Mouse (Mus musculus) heart, postnatal 14 days (tissue): ENCODE measurements around the gene Klhl9. TPM values are rescaled to one million over a fixed set of nuclear protein-coding genes. Genes with fewer than 3 reads are reported as not detected.

Experiments
- DNase-seq, 2 experiments: peaks; one replicate each; pipeline ENCODE4 v3.0.0; 2021 to 2022
- intact Hi-C: fragments of 180-260 bp; cut with DNase I; formaldehyde crosslinking; loops from one replicate; pipeline ENCODE4 v1.15.1; 2025
- total RNA-seq, 2 experiments: library from RNA; stranded (reverse); gene quantifications; 2 replicates each; pipeline ENCODE4 v1.2.3; 2021

Klhl9 gene
- total RNA-seq, 2 experiments from 2014 or later: 73.9 to 75.5 TPM

DNA sequence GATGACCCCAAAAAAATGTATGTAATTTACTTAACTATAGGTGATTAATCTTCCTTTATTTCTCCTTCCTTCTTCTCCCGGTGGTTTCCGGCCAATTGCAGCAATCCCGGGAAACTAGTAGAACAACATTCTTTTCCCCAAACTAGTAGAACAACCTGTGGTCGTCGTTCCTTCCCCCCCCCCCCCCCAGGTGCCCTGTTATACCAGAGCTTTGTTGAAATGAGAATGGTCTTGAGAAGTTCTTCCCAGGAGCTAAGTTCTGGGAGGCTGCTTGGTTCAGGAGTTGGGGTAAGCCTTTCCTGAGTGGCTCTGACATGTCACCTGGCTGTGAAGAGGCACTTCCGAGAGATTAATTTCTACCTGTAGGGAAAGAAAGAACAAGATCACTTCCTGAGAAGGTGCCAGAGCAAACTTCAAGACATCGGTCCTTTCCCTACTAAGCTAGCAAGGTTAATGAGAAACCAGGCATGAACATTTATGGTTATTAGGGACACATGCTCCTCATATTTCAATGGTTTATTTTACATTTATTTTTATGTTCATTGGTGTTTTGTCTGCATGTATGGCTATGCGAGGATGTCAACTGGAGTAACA lies 1.3 kb upstream of the Klhl9 start:
- intact Hi-C loops: no loop called here
- DNase-seq: no peak

DNA sequence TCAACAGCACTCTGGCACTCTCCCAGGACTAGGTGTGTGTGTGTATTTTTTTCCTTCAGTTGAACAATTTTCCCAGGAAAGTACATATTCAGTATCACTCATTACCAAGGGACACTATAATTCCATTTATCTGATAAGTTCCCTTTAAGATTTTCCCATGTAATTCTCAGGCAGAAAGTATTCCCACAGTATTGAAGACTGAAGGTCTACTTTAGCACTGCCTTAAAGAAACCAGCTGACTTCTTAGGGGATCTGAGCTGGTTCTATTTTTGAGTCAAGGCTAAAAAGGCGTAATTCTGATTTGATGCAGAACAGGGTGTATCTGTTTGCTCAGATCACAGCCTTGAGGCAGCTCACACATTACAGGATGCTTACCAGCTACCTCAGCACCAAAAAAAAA lies 3.5 kb downstream of the Klhl9 start:
- intact Hi-C loops: no loop called here
- DNase-seq: no peak

- intact Hi-C loops: no loop called here
- no peak for DNase-seq
Observed at GRCm38 (mm10) chr4:88715059-88715458, 7.2 kb downstream of the Klhl9 start.

- no peak for DNase-seq
- intact Hi-C loops: no loop called here
Observed at GRCm38 (mm10) chr4:88714281-88714680, 8.0 kb downstream of the Klhl9 start.

DNA sequence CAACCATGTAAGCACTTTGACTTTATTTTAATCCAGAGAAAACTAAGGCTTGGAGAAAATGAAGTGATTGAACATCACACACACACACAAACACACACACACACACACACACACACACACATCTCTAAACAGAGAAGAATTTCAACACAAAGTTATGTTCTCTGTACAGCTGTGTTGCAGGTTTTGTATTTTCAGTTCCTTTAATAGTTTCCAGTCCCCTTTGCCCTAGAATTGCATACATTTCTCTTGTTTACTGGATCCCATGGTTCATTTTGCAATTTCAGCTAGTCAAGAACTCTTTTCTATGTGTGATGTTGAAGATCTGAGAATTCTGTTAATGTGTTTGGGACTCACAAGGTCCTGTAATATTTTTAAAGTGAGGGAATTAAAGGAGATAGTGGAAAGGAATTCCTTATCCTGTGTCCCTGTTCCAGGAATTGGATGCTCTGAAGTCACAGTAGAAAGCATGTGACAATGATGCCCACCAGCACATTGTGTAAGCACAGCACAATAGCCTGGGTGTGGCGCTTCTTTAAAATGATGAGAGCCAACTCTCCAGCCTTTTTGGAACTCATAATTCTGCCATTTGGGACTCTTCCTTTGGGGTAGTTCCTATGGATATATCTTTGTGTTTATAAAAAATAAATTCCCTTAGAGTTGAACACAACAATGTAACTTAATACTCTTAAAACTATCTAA lies 15.0 kb downstream of the Klhl9 start:
- intact Hi-C loops: no loop called here
- DNase-seq: no peak

GRCm38 (mm10) chr4:88705924-88706323 lies 16.3 kb downstream of the Klhl9 start:
- no peak for DNase-seq
- intact Hi-C loops: no loop called here

DNA sequence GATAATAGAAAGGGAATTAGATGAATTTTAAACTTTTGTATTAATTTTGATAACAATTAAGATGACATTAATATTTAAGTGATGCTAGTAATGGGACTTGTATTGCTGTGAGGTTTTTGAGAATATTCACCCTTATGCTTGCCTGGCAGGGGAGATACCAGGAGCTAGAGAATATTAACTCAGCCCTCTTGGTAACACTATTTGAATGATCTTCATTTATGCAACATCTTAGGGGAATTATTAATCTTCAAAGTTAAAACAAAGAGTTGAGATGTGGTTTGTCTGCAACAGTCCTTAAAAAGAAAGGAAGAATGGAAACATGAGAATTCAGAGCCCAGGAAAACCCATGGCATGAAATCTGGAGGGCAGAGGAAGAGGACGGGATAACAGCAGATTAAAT lies 23.0 kb downstream of the Klhl9 start:
- intact Hi-C loops: no loop called here
- DNase-seq: no peak

DNA sequence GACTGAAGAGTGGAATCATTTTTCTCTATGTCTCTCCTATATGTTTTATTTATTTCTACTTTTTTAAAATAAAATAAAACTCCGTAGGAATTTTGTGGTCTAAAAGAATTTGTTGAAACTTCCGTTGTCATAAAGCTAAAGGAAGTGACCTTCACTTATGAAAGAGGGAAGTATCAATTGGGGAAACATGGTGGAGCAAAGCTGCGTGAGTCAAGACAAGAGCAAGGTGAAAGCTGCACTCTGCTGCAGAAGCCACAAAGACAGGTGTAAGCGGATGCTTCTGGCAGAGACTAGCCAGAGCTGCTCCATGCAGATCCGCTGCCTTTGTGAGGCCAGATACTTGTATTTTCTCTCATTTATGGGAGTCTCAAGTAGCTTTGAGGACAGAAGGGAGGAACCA lies 23.5 kb downstream of the Klhl9 start:
- intact Hi-C loops: no loop called here
- DNase-seq: no peak

GRCm38 (mm10) chr4:88697753-88698152 lies 24.5 kb downstream of the Klhl9 start:
- intact Hi-C loops: no loop called here
- DNase-seq: no peak

GRCm38 (mm10) chr4:88697108-88697507 lies 25.2 kb downstream of the Klhl9 start:
- no peak for DNase-seq
- intact Hi-C loops: no loop called here

DNA sequence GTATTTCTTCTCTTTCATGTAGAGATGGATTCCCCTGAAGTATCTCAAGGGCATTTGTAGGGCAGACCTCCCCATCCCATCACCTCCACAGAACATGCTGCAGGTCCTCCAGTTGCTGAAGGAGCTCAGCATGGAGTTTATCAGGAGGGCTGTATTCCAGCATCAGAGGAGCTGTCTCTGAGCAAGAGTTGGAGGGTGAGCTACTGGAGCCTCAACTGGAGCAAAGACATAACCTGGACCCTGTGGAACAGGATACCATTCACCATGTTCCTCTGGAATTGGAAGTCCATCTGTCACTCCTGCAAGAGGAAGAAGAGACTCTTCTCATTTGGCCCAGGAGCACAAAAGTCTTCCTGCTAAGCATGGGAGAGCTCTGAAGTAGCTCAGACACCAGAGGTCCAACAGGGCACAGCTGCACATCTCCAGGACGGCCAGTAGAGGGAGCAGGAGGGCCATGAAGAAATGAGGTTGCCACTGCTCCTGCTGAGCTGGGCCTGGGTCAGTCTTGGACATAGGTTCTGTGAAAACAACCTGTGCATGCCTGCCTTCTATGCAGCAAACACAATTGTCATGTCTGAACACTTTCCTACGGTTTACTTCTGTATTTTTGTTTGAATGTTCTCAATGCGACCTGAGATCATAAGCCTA lies 25.9 kb downstream of the Klhl9 start:
- peak; percentile 81 to 88 for DNase-seq
- intact Hi-C loops: loop anchor here (1.0 kb wide), 1 partner anchor 31 kb away; no protein-coding TSS in a partner anchor

GRCm38 (mm10) chr4:88693392-88693791 lies 28.9 kb downstream of the Klhl9 start:
- intact Hi-C loops: no loop called here
- DNase-seq: no peak

DNA sequence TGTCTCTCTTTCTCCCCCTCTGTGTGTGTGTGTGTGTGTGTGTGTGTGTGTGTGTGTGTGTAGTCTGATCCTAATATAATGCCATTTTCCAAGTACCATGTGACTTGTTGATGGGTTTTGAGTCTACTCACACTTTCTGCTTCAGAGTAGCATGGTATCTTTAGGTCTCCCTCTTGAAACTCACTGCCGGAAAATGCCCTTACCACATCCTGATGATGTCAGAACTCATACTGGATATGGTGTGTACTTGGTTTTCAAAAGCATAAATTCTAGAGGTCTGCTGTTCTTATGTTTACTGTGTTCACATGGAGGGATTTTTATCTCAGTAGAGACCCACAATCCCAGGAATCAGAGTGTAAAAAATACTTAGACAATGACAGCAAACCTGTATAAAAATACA lies 29.7 kb downstream of the Klhl9 start:
- intact Hi-C loops: no loop called here

GRCm38 (mm10) chr4:88691259-88691658 lies 31.0 kb downstream of the Klhl9 start, which contains the start of gene Ifnab:
Gene Ifnab (minus strand): TSS chr4:88691359.
- intact Hi-C loops: no loop called here
- no peak for DNase-seq

More for the DNA sequence above, 29.7 kb downstream of the Klhl9 start:
- DNase-seq: no peak

- DNase-seq: no peak
- intact Hi-C loops: loop anchor here (5.0 kb wide), 1 partner anchor 133 kb away; the partner anchor contains the start of genes Ifna11 and Ifna7
Observed at GRCm38 (mm10) chr4:88683812-88684211, 38.5 kb downstream of the Klhl9 start, which contains the start of gene Ifna2. Gene Ifna2 (minus strand): TSS chr4:88683912.

DNA sequence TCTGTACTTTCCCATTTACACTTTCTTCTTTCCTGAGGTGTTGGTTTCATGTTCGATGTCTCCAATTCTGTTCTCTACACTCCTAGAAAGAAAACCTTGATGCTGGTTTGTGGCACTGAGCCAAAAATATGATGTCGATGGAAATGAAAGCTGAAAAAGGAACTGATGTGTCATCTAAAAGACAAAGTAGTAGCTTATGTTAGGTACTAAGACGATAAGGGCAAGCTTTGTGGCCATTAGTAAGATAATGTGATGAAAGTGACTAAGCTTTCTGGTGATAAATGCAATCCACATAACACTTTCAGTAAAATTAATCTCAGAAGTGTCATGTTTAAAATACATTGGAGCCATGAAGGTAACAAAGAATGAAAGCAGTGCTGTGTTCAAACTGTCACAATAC lies 40.9 kb downstream of the Klhl9 start:
- intact Hi-C loops: loop anchor here (5.0 kb wide), 1 partner anchor 136 kb away; the partner anchor contains the start of genes Ifna11 and Ifna7
- no peak for DNase-seq

- intact Hi-C loops: loop anchor here (5.0 kb wide), 1 partner anchor 137 kb away; the partner anchor contains the start of genes Ifna11 and Ifna7
- DNase-seq: peak in 1 of 2 experiments; percentile 20
Observed at GRCm38 (mm10) chr4:88680362-88680761, 41.9 kb downstream of the Klhl9 start.

DNA sequence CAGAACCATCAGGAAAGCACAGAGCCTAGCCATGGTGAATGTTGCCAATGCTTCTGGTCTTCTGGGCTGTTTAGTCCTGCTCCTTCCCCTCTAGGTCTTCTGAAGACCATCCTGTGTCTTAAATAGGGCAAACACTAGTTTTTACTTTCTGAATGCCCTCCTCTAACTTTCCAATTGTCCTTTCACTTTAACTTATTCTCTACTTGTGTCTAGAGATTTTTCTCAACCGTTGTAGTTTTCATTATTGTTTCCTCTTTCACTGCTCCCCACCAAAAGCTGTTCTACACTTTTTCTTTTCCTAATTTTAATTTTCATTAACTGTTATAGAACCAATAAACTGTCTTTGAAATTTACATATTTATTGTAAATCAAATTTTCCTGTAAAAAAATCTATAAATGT lies 45.4 kb downstream of the Klhl9 start, which contains the start of gene Ifna16:
TSS of gene Ifna16 (minus strand) at position 101 of the 400 bp plus-strand sequence.
- no peak for DNase-seq
- intact Hi-C loops: no loop called here
